Mouse (Mus musculus) cerebellum, adult 18-20 months (tissue): ENCODE data around the gene Cyp2c70.
A peak's percentile ranks its signal among the peaks of the same experiment; 100 is the strongest.
"Not testable (repeated sequence)": the region's sequence is repeated elsewhere in the genome, so short reads cannot be mapped to it uniquely, and the experiment has no call there.

Source experiments
- DNase-seq, 2 experiments: peaks; one replicate each; pipeline ENCODE4 v3.0.0; 2021

Cyp2c70 gene

GRCm38 (mm10) chr19:40187160-40187559, at the start of gene Cyp2c70:
Gene Cyp2c70 (minus strand): TSS chr19:40187333.
- DNase-seq, result no peak

GRCm38 (mm10) chr19:40232560-40232959, 45.4 kb upstream of the Cyp2c70 start:
- DNase-seq, result no peak

GRCm38 (mm10) chr19:40231825-40232541, 44.9 kb upstream of the Cyp2c70 start:
- DNase-seq, result no peak

- no peak for DNase-seq
Measured at GRCm38 (mm10) chr19:40231074-40231738, 44.1 kb upstream of the Cyp2c70 start.

- DNase-seq, result no peak
Measured at GRCm38 (mm10) chr19:40226516-40227151, 39.5 kb upstream of the Cyp2c70 start.

GRCm38 (mm10) chr19:40225761-40226110, 38.6 kb upstream of the Cyp2c70 start:
- no peak for DNase-seq

- DNase-seq, result peak; percentile 59 to 64
Measured at GRCm38 (mm10) chr19:40225102-40225760, 38.1 kb upstream of the Cyp2c70 start.

- DNase-seq, result not testable (repeated sequence)
Measured at GRCm38 (mm10) chr19:40222307-40222706, 35.2 kb upstream of the Cyp2c70 start.

- DNase-seq, result no peak
Measured at GRCm38 (mm10) chr19:40220878-40221277, 33.7 kb upstream of the Cyp2c70 start.

- DNase-seq, result not testable (repeated sequence)
Measured at GRCm38 (mm10) chr19:40202947-40203346, 15.8 kb upstream of the Cyp2c70 start.

GRCm38 (mm10) chr19:40190596-40190995, 3.5 kb upstream of the Cyp2c70 start:
- no peak for DNase-seq

GRCm38 (mm10) chr19:40183600-40183999, 3.5 kb downstream of the Cyp2c70 start:
- DNase-seq, result no peak

GRCm38 (mm10) chr19:40178311-40178710, 8.8 kb downstream of the Cyp2c70 start:
- no peak for DNase-seq

- not testable (repeated sequence) for DNase-seq
Measured at GRCm38 (mm10) chr19:40168391-40168790, 18.7 kb downstream of the Cyp2c70 start.

GRCm38 (mm10) chr19:40126996-40127395, 60.1 kb downstream of the Cyp2c70 start:
- not testable (repeated sequence) for DNase-seq

GRCm38 (mm10) chr19:40125165-40125564, 62.0 kb downstream of the Cyp2c70 start:
- not testable (repeated sequence) for DNase-seq

- not testable (repeated sequence) for DNase-seq
Measured at GRCm38 (mm10) chr19:40119624-40120023, 67.5 kb downstream of the Cyp2c70 start.
